Mouse (Mus musculus) forebrain, embryonic 10.5 days (tissue): ENCODE measurements around the gene Tmprss11b. TPM values are rescaled to one million over a fixed set of nuclear protein-coding genes. Genes with fewer than 3 reads are reported as not detected.
"Not testable (repeated sequence)": the region's sequence is repeated elsewhere in the genome, so short reads cannot be mapped to it uniquely, and the experiment has no call there.

Experiments used
- DNase-seq: peaks from one replicate; pipeline ENCODE4 v3.0.0-alpha.2; 2017; ENCODE audit warnings: low spot score; ENCODE audit errors: extremely low spot score
- H3K27ac ChIP-seq: fragments of 300-500 bp; sonication (generic); 2 replicates; pipeline ENCODE4 v1.5.1; 2016; ENCODE audit warnings: mild to moderate bottlenecking
- H3K27me3 ChIP-seq: fragments of 300-500 bp; sonication (generic); 2 replicates; pipeline ENCODE4 v1.6.1; 2016; ENCODE audit warnings: mild to moderate bottlenecking; ENCODE audit not compliant: poor library complexity, severe bottlenecking
- H3K36me3 ChIP-seq: fragments of 300-500 bp; sonication (generic); replicated peaks from 2 replicates; pipeline ENCODE4 v1.6.1; 2016; ENCODE audit warnings: mild to moderate bottlenecking, moderate library complexity
- H3K4me1 ChIP-seq: fragments of 300-500 bp; sonication (generic); 2 replicates; pipeline ENCODE4 v1.6.1; 2016
- H3K4me3 ChIP-seq: fragments of 300-500 bp; sonication (generic); 2 replicates; pipeline ENCODE4 v1.5.1; 2016; ENCODE audit warnings: mild to moderate bottlenecking, moderate library complexity
- H3K9me3 ChIP-seq: fragments of 300-500 bp; sonication (generic); 2 replicates; pipeline ENCODE4 v1.6.1; 2016; ENCODE audit warnings: mild to moderate bottlenecking, moderate library complexity
- WGBS: fragments of 180-500 bp; shearing (Covaris S2); methylation state at CpG from one replicate; pipeline ENCODE4 v1.1.7; 2016; 5-methylcytosine and 5-hydroxymethylcytosine counted together
- polyA plus RNA-seq: library from polyadenylated mRNA; unstranded; fragments of >200 nt; fragmentation: Nextera tagmentation; extraction: Ambion mirVana; gene quantifications from 2 replicates; pipeline ENCODE4 v1.2.1, GENCODE M21; 2016

Gene Tmprss11b
- not detected in 2 replicates for polyA plus RNA-seq

DNA sequence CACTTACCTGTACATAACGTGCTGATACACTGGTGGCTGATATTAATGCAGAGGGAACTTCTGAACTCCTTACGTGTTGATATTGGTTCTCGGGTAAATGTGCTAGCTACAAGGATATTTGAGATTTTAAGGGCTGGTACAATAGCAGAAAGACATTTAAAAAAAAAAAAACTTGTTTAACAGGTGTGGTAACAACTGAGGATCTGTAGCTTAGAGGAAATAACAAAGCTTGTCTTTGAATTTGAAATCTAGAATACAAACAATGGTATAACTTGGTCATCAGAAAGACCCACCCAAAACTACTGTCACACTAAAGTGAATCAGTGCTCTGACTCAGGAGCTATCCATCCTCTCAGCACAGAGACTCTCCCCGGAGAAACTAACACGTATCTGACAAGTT is at the start of gene Tmprss11b:
TSS of gene Tmprss11b (minus strand) at position 101 of the 400 bp plus-strand sequence.
- WGBS: 84% methylated on average over 5 of the region's 5 CpGs

DNA sequence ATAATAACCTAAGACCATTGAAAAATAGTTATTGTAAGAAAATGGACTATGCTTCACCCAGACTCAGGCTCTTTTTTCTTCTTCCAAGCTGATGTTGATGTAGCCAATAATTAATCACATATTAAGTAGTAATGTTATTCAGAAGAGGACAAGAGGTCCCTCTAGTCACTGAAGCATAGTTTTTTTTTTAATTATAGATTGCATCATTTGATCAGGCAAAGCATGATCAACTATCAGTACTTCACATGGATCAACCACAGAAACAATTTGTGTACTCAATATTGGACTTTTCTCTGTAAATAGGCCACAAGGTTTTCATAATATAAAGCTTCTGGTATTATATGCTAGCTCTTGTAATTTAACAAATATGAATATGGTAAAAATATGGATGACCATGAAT is 48.9 kb upstream of the Tmprss11b start:
- no peak for DNase-seq
- no peak overlapping the region for H3K4me3 ChIP-seq

More for the DNA sequence above, at the start of gene Tmprss11b:
- Histone ChIP-seq H3K36me3 (no peaks in the 10 kb centered on the region), H3K4me1 (no peaks in the 10 kb centered on the region), H3K27ac (no peak within 1 kb of the TSS), H3K9me3 (no peaks in the 10 kb centered on the region), H3K4me3 (no peak within 1 kb of the TSS), H3K27me3 (no peaks in the 10 kb centered on the region)
- no peak for DNase-seq

DNA sequence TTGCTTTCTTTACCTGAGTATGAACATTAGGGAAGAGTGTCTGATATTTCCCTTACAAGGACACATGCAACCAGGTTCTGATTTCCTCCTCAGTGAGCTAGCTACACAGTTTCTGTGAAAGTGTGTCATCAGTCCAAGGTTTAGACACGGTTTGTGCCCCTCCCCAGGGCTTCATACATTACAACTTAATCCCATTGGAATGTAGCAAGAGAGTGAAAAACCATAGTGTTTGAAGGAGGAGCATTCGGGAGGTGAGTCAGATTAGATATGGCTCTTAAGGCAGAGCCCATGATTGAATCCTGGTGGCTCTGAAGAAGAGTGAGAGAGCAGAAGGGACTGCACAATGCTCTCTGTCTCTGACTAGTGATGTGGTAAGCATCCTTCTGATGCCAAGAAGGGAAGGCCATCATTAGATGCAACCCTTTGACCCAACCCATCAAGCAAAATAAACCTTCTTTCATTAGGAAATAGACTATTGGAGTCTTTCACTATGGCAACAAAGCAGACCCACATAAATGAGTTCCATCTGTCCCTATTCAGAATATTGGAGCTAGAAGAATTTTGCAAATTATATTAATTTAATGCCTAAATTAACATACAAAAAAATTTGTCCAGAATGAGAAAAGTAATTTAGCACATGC is 46.8 kb upstream of the Tmprss11b start:
- WGBS: 37% methylated on average over 2 of the region's 2 CpGs
- H3K4me1 ChIP-seq: no peaks in the 10 kb centered on the region
- DNase-seq: no peak
- H3K27ac ChIP-seq: no peak overlapping the region
- H3K4me3 ChIP-seq: no peak overlapping the region
- no peaks in the 10 kb centered on the region for H3K9me3 ChIP-seq
- no peaks in the 10 kb centered on the region for H3K36me3 ChIP-seq
- no peaks in the 10 kb centered on the region for H3K27me3 ChIP-seq

More for the DNA sequence above, 48.9 kb upstream of the Tmprss11b start:
- no peaks in the 10 kb centered on the region for H3K36me3 ChIP-seq
- no peaks in the 10 kb centered on the region for H3K4me1 ChIP-seq
- no peaks in the 10 kb centered on the region for H3K9me3 ChIP-seq
- no peaks in the 10 kb centered on the region for H3K27me3 ChIP-seq
- no peak overlapping the region for H3K27ac ChIP-seq

DNA sequence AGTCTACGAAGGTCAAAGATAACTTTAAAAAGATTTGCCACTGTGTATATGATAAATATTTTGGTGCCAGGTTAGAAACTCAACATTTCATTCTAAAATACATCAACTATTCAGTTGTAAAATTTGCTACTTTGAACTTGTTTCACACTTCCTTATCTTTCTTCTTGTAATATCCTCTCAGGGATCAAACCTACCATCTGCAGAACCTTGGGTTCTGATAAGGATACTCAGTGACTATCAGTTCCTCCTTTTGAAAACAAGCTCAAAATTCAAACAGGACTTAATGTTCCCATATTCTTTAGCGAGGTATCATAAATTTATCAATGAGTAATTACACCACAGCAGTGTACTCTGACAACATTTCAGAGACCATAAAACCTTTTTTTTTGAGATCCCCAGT is 38.8 kb upstream of the Tmprss11b start:
- H3K4me3 ChIP-seq: no peak overlapping the region
- no peak overlapping the region for H3K27ac ChIP-seq
- H3K36me3 ChIP-seq: no peaks in the 10 kb centered on the region
- H3K27me3 ChIP-seq: no peaks in the 10 kb centered on the region
- WGBS: 90% methylated on average over 2 of the region's 2 CpGs
- DNase-seq: no peak
- no peaks in the 10 kb centered on the region for H3K9me3 ChIP-seq
- no peaks in the 10 kb centered on the region for H3K4me1 ChIP-seq

DNA sequence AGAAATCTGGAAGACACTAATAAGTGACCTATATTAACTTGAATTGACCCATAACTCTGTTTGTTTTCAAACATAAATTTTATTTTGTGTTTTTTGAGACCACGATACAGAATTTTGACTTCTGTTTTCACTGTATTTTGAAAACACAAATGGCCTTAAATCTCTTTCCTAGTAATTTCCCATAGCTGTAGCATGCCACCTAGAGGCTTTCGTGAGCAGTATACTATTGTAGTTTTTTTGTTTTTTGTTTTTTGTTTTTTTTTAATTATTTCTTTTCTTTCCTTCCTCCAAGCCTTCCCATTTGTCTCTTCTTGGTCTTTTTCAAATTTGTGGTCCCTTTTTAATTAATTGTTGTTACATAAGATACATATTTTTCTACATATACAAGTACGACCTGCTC is 28.8 kb upstream of the Tmprss11b start:
- 89% methylated on average over 3 of the region's 3 CpGs for WGBS
- DNase-seq: no peak

DNA sequence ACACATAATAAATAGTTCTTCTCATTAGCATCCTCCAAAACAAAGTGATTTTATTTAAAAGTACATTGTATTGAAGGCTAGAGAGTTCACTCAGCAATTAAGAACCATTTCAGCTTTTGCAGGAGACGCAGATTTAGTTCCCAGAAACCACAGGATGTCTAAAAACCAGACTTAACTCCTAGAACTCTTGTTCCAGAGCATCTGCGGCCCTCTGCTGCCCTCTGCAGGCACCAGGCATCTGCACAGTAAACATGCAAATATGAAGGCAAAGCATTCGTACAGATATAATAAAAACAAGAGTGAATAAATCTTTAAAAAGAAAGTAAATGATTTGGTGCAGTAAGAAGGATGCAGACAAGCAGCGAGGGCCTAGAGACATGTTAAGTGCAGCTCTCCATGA is 8.5 kb upstream of the Tmprss11b start:
- WGBS: 61% methylated on average over 4 of the region's 4 CpGs
- Histone ChIP-seq H3K4me3 (no peak overlapping the region), H3K36me3 (no peaks in the 10 kb centered on the region), H3K9me3 (no peaks in the 10 kb centered on the region), H3K27ac (no peak overlapping the region), H3K27me3 (no peaks in the 10 kb centered on the region), H3K4me1 (no peaks in the 10 kb centered on the region)
- peak; percentile 26 for DNase-seq

More for the DNA sequence above, 28.8 kb upstream of the Tmprss11b start:
- H3K4me1 ChIP-seq: no peaks in the 10 kb centered on the region
- no peak overlapping the region for H3K4me3 ChIP-seq
- no peaks in the 10 kb centered on the region for H3K36me3 ChIP-seq
- no peaks in the 10 kb centered on the region for H3K9me3 ChIP-seq
- H3K27ac ChIP-seq: no peak overlapping the region
- no peaks in the 10 kb centered on the region for H3K27me3 ChIP-seq

DNA sequence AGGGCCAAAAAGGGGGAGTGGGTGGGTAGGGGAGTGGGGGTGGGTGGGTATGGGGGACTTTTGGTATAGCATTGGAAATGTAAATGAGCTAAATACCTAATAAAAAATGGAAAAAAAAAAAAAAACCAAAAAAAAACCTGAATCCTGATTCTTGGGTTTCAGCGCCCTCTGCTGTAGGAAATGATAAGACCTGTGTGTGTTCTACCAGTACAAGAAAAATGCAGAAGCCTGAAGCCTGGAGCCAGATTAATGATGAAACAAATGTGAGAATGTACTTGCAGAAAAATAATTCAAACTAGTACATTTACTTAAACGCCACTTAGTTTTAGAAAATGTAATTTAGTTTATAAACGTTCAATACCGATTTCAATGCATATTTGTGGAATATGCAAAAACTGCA is 27.0 kb downstream of the Tmprss11b start:
- H3K4me3 ChIP-seq, DNase-seq, H3K9me3 ChIP-seq, H3K36me3 ChIP-seq, H3K4me1 ChIP-seq, H3K27me3 ChIP-seq, H3K27ac ChIP-seq: not testable (repeated sequence)
- WGBS: 33% methylated on average over 4 of the region's 4 CpGs

DNA sequence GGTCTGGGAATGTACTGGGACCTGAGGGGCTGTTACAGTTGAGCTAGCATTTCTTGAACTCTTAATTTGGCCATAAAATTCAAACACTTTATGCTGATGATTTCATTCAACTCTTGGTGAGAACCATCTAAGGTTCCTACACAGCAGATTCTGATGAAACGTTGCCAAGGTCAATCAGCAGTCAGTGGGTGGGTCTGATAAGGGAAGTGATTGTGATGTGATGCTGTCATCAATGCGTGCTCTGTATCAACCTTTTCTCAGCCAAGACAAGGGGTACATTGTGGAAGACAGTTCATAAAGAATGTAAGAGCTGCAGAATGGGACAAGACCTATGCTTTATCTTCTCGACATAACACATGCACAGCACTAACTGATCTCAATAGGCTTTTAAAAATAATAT is 35.4 kb downstream of the Tmprss11b start:
- Histone ChIP-seq H3K4me1 (no peaks in the 10 kb centered on the region), H3K9me3 (no peaks in the 10 kb centered on the region), H3K36me3 (no peaks in the 10 kb centered on the region), H3K4me3 (no peak overlapping the region), H3K27me3 (no peaks in the 10 kb centered on the region), H3K27ac (no peak overlapping the region)
- DNase-seq: no peak
- 77% methylated on average over 3 of the region's 3 CpGs for WGBS

DNA sequence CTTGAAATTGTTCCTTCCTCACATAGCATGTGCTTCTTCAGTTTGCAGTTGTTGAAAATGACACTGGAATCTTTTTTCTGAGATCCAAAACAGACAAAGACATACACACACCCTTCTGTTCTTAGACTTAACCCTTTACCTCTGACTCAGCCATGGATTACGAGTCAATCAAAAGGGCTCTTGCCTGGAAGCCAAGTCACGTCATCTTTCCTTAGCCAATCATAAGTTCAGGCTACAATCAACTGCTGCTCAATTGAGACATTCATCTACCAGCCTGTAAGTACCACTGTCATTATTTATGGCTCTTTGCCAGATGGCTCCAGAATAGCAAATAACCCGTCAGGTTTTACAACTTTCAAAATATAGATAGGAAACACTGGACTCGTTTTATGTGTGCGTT is 43.8 kb downstream of the Tmprss11b start, which contains the start of gene Tmprss11f:
TSS of gene Tmprss11f (minus strand) at position 101 of the 400 bp plus-strand sequence.
- no peak for DNase-seq
- WGBS: 89% methylated on average over 5 of the region's 5 CpGs
- Histone ChIP-seq H3K9me3 (no peaks in the 10 kb centered on the region), H3K27me3 (no peaks in the 10 kb centered on the region), H3K36me3 (no peaks in the 10 kb centered on the region), H3K4me3 (no peak within 1 kb of the TSS), H3K4me1 (no peaks in the 10 kb centered on the region), H3K27ac (no peak within 1 kb of the TSS)

DNA sequence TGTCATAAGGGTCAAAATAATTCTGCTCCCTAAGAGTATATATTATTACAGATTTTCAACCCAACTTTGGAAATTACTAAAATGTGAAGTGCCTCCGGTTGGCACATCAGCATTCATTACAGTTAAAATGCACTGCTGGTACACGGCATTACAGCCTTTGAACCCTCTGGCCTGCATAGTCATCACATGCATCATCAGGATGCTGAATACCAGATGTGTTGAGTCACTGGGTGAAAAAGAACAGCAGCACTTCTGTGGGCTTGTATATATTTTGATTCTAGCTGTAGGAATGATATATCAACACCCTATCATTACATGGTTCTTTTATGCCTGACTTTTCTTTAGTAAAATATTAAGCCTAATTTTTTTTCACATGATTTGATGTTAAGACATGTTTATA is 45.5 kb downstream of the Tmprss11b start:
- no peaks in the 10 kb centered on the region for H3K9me3 ChIP-seq
- no peak overlapping the region for H3K4me3 ChIP-seq
- no peaks in the 10 kb centered on the region for H3K27me3 ChIP-seq
- H3K27ac ChIP-seq: no peak overlapping the region
- H3K36me3 ChIP-seq: no peaks in the 10 kb centered on the region
- DNase-seq: no peak
- 89% methylated on average over 2 of the region's 2 CpGs for WGBS
- no peaks in the 10 kb centered on the region for H3K4me1 ChIP-seq

DNA sequence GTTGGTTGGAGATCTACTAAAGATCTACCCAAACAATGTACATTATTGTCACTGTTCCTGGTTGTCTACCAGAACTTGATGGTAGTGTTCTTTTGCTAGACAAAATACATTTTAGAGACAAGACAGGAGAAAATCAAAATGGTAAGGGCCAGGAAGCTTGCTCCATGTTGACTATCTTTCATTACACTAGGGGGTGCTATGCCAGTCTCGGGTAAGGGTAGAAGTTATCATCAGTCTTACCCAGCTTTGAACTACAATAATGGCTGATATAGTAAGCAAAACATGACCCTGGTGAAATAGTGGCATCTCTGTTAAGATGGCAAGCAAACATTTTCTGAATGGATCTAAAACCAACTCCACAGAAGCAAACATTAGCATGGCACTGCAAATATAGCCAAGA is 54.4 kb downstream of the Tmprss11b start:
- no peak overlapping the region for H3K27ac ChIP-seq

More for the DNA sequence above, 54.4 kb downstream of the Tmprss11b start:
- Histone ChIP-seq H3K4me3 (no peak overlapping the region), H3K9me3 (no peaks in the 10 kb centered on the region), H3K36me3 (no peaks in the 10 kb centered on the region), H3K27me3 (no peaks in the 10 kb centered on the region), H3K4me1 (no peaks in the 10 kb centered on the region)
- 92% methylated on average over 1 of the region's 1 CpGs for WGBS
- no peak for DNase-seq
